Mouse (Mus musculus) macrophage (primary cell): Measurements from ENCODE around the gene Slc38a4. TPM values are rescaled to one million over a fixed set of nuclear protein-coding genes. Genes with fewer than 3 reads are reported as not detected.

Experiments
- H3K27ac ChIP-seq: fragments of 350-480 bp; formaldehyde crosslinking; 2 replicates; pipeline ENCODE4 v1.9.0; 2021
- H3K36me3 ChIP-seq: fragments of 350-480 bp; formaldehyde crosslinking; 2 replicates; pipeline ENCODE4 v1.9.0; 2021; ENCODE audit errors: inconsistent target
- H3K4me3 ChIP-seq: fragments of 350-480 bp; formaldehyde crosslinking; 2 replicates; pipeline ENCODE4 v1.9.0; 2021; ENCODE audit errors: inconsistent target
- H3K79me2 ChIP-seq: fragments of 350-480 bp; formaldehyde crosslinking; 2 replicates; pipeline ENCODE4 v1.9.0; 2021; ENCODE audit errors: inconsistent target
- WGBS: methylation state at CpG from one replicate; pipeline ENCODE4 v1.1.7; 2026; ENCODE audit warnings: inconsistent platforms; ENCODE audit not compliant: missing documents; 5-methylcytosine and 5-hydroxymethylcytosine counted together
- polyA plus RNA-seq: library from polyadenylated mRNA; stranded (reverse); fragments of 250-400 nt; gene quantifications from 3 replicates; pipeline ENCODE4 v1.2.4, GENCODE M21; 2018; ENCODE audit warnings: inconsistent platforms

Gene Slc38a4
- polyA plus RNA-seq, 1 experiment from 2014 or later: not detected

GRCm38 (mm10) chr15:96953938-96954238 is 101.9 kb downstream of the Slc38a4 start:
- Histone ChIP-seq H3K79me2 (no peaks in the 10 kb centered on the region), H3K36me3 (no peaks in the 10 kb centered on the region), H3K27ac (no peak overlapping the region), H3K4me3 (no peak overlapping the region)
- 65% methylated on average over 16 of the region's 16 CpGs for WGBS

DNA sequence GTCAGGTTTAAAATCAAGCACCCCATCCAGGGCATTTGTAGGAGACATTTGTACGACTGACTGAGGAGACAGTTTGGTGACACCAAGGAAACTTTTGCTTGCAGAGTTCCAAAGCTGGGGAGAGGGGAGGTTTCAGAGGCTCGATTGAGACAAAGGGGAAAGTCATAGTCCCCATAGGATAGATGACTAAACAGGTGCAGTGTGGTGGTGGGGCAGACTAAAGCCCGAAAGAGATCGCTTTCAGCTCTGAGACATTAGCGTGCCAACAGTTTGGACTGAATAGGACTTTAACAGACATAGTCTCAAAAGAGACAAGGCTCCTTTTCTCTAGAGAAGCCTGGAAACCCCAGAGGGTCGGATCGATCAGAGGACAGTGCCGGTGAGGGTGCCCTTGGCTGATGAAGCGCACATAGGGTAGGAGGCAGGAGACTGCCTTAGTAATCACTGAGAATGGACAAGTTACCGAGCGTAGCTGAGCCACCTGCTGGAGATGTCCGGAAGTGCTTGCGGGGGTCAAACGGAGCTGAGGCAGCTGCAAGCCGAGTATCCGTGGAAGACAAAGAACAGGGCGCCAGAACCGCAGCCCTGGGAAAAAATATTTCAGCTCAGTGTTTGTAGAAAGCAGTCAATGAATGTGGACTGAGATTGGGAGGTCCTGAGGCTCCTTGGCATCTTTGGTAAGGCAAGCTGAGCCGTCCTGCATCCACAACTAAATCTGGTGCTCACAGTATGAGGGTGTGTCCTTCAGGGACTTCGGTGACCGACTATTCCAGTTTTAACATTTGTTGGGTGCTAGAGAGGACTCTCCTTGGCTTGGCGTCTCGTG is 102.4 kb downstream of the Slc38a4 start:
- Histone ChIP-seq H3K4me3 (no peak overlapping the region), H3K36me3 (no peaks in the 10 kb centered on the region), H3K79me2 (no peaks in the 10 kb centered on the region), H3K27ac (no peak overlapping the region)
- WGBS: 36% methylated on average over 23 of the region's 23 CpGs

- Histone ChIP-seq H3K36me3 (no peaks in the 10 kb centered on the region), H3K27ac (no peak overlapping the region), H3K4me3 (no peak overlapping the region), H3K79me2 (no peaks in the 10 kb centered on the region)
- 91% methylated on average over 8 of the region's 8 CpGs for WGBS
These were observed 103.3 kb downstream of the Slc38a4 start for GRCm38 (mm10) chr15:96952488-96952887.

DNA sequence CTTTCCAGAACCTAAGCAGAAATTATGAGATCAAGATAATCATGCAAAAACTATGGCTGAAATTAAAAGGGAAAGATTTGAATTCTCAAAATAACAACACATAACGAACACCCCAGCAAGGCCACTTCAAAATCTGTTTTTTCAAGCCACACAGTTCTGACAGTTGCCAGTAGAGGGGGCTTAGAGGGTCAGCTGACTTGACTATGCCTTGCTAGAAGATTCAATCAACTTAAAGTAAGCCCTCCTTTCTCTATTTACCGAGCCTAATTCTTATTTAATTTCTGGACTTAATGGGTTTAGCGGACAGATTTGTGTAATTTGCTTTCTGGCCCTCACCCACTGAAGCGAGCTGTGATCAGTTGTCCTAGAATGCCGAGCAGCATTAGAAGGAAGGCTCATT is 104.0 kb downstream of the Slc38a4 start:
- H3K27ac ChIP-seq: no peak overlapping the region
- WGBS: 71% methylated on average over 5 of the region's 5 CpGs

DNA sequence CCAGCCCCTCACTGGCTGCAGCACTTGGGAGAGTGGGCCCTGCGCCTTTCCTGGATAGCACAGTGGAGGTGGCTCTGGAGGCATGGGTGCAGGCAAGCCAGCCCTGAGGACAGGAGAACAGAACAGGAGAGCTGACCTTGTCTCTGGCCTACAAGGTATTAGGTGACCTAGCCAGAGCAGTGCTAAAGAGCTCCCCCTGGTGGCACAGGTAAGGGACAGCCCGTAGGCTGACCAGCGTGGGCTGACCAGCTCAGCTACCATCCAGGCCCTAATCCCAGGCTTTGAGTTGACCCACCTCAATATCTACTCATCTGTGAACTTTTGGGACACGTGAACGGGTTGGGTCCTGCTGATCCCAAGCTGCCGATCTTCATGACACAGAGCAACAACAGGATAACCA is 107.3 kb downstream of the Slc38a4 start:
- no peak overlapping the region for H3K4me3 ChIP-seq
- H3K27ac ChIP-seq: no peak overlapping the region
- H3K79me2 ChIP-seq: no peaks in the 10 kb centered on the region
- no peaks in the 10 kb centered on the region for H3K36me3 ChIP-seq
- WGBS: 78% methylated on average over 6 of the region's 6 CpGs

More for the DNA sequence above, 104.0 kb downstream of the Slc38a4 start:
- H3K79me2 ChIP-seq: no peaks in the 10 kb centered on the region
- no peak overlapping the region for H3K4me3 ChIP-seq
- H3K36me3 ChIP-seq: no peaks in the 10 kb centered on the region

Other genes starting within 250 kb of the Slc38a4 start
- gene Pced1b, start 191.2 kb upstream of the Slc38a4 start, polyA plus RNA-seq: 3.3 to 9.5 TPM (median 3.8 TPM) in 3 replicates
- not detected in 3 replicates for gene Amigo2, start 191.3 kb upstream of the Slc38a4 start, polyA plus RNA-seq